Mouse (Mus musculus) cortical plate, adult 2 months (tissue): Measurements from ENCODE around the gene Sulf2.

Experiments used
- CTCF ChIP-seq: fragments of 200-500 bp; IDR thresholded peaks from 2 replicates; pipeline ENCODE4 v1.5.1; 2011; ENCODE audit warnings: mild to moderate bottlenecking, control low read depth, low read length; ENCODE audit not compliant: insufficient read depth; ENCODE audit errors: extremely low read depth
- POLR2A ChIP-seq: fragments of 200-500 bp; IDR thresholded peaks from 2 replicates; pipeline ENCODE4 v1.6.1; 2011; ENCODE audit warnings: mild to moderate bottlenecking, low read length, control low read depth; ENCODE audit not compliant: insufficient read depth; ENCODE audit errors: extremely low read depth

GRCm38 (mm10) chr2:166138308-166138707, 17.2 kb downstream of the Sulf2 start:
- no peak for TF ChIP-seq CTCF
- no peak for TF ChIP-seq POLR2A
